Mouse (Mus musculus) megakaryocyte, embryonic 14.5 days (primary cell): Measurements from ENCODE around the gene Rpl27a.

Experiments used
- FLI1 ChIP-seq: IDR thresholded peaks from 2 replicates; pipeline ENCODE4 v1.6.1; 2012; ENCODE audit warnings: low read length, inconsistent platforms, mixed read lengths
- GATA1 ChIP-seq: IDR thresholded peaks from 3 replicates; pipeline ENCODE4 v1.6.1; 2012; ENCODE audit warnings: mixed read lengths, low read length, inconsistent platforms, borderline replicate concordance

GRCm38 (mm10) chr7:109544792-109545191, 25.8 kb downstream of the Rpl27a start:
- TF ChIP-seq GATA1 (no peak), FLI1 (no peak)
